Mouse (Mus musculus) erythroblast, adult 5-6 weeks (primary cell): ENCODE data around the gene Nwd2. TPM values are rescaled to one million over a fixed set of nuclear protein-coding genes. Genes with fewer than 3 reads are reported as not detected.

Experiments used
- ATAC-seq: replicated peaks from 2 replicates; pipeline ENCODE4 v1.8.0; 2016; ENCODE audit warnings: moderate number of reproducible peaks, mild to moderate bottlenecking, moderate TSS enrichment, inconsistent platforms; ENCODE audit not compliant: poor library complexity, low FRiP score, severe bottlenecking
- total RNA-seq, 2 experiments: library from RNA; stranded (forward) in 1 of 2; stranded (reverse) in 1 of 2; fragments of 150-400 nt in 1 of 2; fragments of 200-764, 138-1000 nt in 1 of 2; gene quantifications; 2 replicates each; pipeline versions ENCODE4 v1.2.3 to v1.2.4; 2015 to 2017; ENCODE audit warnings: low replicate concordance in 2 of 2

Nwd2 gene
- not detected in 2 replicates for total RNA-seq (2015; ENCODE audit: low replicate concordance)
- 0.42 TPM in 1 of 2 replicates, not detected in the other for total RNA-seq (2017; ENCODE audit: low replicate concordance)

DNA sequence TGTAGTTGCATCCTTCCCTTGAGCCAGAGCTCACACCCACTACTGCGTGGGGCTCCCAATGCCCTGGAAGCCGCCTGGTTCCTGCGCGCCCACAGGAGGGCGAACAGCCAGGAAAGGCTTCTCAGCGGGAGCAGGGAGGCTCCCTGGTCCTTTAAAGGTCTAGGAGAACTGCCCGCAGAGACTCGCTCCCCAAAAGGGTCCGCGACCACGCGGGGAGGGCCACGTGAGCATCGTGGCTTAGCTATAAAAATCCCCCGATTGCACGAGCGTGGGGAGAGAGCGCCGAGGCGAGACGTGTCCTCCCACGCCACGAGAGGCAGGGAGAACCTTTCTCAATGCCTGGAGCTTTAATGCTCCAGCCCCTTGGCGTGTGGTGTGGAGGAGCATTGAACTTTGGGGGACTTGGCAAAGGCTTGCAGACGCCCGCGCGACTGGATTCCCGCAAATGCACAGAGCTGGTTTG is at the start of gene Nwd2:
Gene Nwd2 (plus strand): TSS at position 33 of the 463 bp plus-strand sequence.
- no peak for ATAC-seq

DNA sequence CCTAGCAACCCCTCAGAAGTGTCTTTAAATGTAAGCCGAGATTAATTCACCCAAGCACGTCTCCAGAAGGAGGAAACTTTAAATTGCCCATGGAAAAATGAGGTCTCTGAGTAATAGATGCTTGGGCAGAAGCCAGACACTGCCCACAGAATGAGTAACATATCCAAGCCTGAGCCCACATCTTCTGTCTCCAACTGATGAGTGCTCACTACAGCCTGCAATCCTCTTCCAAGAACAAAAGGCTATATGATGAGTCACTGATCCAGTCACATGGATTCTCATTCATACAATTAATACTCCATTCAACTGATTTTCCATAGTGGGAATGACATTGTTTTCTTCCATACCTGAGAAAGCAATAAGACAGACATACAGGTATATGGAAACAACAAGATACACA is 41.5 kb upstream of the Nwd2 start:
- no peak for ATAC-seq

DNA sequence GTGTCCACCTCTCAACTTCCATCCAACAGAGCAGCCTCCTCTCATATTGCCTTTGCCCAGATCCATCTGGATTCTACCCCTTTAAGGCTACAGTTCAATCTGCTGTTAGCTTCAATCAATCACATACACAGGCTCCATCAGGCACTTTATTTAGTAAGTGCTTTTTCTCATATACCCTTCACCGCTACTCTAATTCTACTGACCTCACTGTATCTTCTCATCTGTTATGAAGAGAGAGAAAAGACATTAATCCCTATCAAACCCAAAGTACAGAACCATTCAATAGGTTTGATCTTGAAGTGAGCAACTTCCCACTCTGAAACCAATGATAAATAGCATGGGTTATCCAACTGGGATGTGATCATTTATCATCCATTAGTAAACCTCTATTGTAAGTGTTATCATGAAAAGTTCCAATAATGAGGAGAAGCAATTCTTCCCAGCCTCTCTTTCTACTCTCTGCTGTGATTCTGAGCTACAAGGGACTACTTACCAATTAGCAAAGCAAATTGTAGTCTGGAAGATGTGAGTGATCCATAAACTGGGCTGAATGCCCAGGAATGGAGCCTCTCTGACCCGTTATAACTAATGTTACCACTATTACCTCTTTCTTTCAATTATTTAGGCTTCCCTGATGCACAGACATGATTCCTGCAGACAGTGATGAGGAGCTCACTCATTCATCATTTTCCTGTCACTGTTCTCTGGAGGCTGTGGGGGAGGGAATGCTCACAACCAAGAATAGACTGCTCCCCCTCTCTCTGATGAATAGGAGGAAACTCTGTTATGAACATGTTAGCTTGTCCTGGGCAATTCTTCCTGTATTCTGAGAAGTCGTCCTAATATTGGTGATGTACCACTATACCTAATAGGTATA is 31.9 kb upstream of the Nwd2 start:
- ATAC-seq: no peak

DNA sequence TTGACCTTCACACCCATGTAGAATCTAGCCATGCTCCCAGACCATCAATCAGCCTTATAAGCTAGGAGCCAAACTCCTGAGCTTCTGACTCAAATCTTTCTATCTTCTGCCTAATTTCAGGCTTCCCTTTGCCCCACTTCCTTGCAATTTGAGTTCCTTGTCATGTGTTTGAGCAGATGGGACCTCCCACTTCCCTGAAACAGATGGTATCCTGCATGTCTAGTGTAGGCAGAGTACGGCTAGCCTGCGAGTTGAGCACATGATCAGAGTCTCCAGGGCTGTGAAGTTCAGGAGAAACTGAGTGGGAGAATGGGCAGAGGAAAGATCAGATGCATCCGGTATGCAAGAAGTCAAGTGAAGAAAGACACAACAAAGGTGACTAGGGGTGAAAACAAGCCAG is 24.8 kb upstream of the Nwd2 start:
- ATAC-seq: no peak

DNA sequence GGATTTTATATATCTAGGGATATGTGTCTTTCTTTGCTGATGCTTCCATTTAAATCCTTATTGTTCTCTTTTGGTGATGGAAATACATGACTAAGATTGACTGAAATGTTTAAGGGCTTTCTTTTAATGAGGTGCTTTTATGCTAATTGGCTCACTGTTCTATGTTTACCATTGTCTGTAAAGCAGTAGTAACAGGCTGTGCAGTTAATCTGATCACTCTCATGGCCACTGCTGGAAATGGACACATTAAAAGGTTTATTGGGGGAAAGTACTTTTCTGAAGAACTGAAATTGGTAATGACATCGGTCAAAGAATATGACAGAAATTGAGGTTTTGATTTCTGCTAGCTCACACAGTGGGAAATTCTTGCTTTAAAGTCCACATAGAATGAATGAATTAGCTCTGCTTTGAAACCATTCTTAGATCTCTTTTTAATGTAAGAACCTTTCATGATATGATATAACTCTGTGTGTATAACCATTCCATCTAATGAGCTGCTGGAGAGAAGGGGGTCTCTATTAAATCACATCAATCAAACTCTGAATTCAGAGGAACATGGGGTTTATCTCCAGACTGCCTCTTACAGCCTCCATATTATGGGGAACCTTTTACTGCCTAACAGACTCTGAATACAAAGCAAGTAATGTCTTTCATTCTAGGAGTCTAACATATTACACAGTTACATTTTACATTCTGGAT is 20.9 kb upstream of the Nwd2 start:
- ATAC-seq: no peak

DNA sequence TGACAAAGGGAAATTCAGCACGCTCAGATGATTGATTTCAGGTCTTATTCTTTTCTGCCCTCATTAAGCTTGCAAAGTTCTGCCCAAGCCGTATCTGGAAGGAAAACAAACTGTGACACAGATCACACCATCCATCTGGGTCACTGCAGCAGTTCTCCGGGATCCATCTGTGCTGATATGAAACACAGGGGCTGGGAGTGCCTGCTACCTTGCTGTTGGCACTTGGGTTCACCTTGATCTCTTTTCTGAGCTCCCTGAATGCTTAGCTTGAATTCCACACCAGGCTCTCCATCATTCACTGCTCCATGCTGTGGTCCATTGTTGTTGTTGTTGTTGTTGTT is 20.4 kb upstream of the Nwd2 start:
- no peak for ATAC-seq

DNA sequence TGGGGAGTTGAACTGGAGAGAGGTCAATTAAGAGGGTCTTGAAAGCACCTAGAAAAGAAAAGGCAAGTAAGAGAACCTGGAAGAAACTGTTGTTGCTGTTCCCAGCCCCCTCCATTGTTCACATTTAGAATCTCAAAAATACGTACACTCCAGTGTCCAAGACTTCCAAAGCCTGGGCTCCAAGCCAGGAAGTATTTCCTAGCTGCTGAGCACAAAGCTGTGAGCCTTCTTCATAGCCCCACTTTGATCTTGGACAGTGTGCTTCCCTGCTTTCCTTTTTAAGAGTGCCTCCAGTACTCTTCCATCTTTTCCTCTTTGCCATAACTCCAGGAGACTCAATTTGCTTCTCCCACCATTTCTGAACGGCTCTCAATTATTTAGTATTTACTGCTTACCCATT is 14.3 kb upstream of the Nwd2 start:
- ATAC-seq: no peak

DNA sequence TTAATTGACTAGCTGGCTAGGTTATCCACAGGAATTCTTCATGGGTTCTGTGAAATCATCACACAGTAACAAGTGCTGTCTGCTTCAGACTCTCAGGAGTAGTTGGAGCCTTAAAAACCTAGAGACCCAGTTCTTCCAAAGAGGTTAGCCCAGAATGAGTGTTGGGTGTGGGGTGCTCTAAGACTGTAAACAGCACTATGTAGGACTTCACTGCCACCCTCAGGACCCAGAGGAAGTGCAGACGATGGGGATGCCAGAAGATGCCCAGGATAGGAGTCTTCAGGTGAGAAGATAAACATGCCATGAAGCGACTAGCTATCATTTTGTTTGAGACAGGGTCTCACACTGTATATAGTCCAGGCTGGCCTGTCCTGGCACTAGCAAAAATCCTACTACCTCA is 715 bp upstream of the Nwd2 start:
- no peak for ATAC-seq

DNA sequence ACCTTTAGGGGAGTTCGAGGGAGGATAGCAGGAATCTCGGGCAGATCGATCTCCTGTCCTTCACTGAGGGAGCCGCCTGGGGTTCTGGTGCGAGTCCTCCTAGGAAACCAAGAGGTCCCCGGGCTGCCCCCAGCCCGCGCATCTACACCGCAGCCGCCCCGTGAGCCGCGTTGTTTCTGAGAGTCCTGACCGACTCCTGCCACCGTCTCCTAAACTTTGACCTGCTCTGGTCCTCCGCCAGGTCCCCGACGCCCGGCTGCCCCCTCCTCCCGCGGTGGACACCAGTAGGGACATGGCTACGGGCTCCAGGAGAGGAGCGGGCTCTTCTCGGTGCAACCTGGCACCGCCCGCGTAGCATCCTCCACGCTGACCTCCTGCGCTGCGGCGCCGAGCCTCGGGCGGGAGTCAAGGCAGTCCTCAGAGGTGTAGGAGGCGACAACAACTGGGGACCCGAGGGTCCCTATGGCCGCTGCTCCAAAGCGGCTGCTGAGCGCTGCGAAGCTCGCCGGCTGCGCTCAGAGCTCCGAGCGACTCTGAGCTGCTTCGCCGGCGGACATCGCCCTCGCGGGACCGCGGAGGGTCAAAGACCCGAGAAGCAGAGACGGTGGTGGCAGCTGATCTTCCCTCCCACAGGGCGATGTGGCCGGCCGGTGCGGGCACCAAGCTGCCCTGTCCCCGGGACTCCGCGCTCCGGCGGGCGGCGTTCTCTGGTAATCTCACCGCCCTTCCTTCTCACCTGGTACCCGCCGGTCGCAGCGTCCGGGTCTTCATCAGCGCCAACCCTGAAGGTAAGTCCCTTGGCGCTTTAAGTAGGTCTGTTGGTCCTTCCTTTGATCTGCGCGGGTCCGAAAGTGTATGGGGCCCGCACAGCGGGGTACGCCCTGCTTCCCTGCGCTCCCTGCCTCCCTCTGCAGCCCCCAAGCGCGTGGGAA is 897 bp downstream of the Nwd2 start:
- ATAC-seq: no peak

DNA sequence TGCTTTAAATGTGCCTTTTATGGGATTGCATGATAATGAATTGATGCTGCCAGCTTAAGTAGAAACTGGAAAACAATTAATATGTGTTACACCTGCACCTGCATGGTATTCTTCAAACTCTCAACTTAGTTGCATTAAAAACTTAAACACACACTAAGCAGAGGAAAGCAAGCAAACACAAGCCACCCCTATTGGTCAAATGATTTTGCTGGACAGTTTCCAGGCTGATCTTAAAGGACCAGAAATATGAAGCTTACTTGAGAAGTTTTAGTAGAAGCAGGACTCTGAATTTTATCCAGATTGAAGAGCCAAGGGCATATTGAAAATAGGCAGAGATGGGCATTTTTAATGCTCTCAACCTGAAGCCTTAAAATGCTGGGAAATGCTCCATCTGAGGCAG is 2.9 kb downstream of the Nwd2 start:
- no peak for ATAC-seq

DNA sequence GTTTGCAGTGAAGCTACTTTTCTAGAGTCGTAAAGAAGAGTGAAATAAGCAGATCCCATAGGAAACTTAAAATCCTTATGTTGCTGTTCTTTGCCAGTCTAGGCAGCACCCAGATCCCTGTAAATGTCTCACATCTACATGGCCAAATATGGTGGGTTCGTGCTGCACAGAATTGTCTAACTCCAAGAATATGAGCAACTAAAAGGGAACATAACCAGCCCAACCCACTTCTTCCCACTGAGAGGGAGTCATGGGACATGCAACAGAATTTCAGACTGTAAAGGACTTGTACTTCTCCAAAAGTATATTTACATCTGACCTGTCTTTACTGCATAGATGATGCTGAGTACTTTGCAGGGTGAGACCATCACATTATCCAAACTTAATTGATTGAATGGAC is 3.8 kb downstream of the Nwd2 start:
- no peak for ATAC-seq

DNA sequence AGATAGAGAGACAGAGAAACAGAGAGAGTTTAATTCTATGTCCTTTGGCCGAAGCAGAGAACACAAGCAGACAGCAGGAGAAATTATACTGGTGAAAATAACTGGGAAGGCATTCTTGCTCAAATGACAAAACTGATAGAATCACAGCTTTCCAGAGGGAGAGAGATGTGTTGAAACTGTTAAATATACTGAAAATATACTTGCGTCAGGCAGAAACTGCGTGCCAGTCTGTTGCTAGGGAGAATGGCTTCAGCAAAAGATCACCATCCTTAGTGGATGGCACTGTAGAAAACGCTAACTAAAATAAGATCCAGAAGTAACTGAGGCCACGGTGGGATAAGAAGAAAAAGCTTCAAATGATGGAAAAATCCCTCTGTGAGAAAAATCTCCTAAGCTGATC is 18.0 kb downstream of the Nwd2 start:
- no peak for ATAC-seq

DNA sequence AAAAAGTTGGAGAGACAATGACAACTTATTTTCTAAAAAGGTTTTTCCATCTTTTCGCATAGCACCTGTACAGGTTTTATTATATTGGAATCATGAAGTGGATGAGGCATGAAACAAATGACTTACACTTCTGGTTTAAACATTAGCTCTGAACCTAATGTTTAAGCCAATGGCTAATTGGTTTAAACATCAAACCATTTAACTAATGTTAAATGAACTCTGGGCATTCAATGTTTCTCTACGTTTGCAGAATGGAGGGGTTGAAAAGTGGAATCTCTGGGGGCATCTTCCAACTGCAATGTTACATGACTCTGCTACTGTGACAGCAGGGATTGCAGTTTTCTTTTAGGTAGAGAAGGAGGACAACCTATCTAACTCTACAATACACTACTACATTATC is 27.0 kb downstream of the Nwd2 start:
- ATAC-seq: no peak

DNA sequence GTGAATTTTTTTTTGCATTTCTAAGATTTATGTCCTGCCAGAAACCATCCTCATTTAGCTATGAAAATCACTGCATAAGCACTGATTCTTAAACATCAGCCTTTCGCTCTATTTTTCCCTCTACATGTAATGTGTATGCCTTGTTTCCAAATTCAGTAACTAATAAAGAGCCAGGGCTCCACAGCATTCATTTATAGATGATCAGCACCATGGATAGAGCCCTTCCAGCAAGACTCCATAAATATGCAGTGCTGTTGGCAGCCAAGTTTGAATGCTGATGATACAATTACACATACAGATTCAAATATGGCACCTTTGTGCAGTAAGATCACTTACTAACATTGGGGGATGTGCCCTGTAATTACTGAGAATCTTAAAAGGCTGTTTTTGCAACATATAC is 40.2 kb downstream of the Nwd2 start:
- ATAC-seq: no peak

DNA sequence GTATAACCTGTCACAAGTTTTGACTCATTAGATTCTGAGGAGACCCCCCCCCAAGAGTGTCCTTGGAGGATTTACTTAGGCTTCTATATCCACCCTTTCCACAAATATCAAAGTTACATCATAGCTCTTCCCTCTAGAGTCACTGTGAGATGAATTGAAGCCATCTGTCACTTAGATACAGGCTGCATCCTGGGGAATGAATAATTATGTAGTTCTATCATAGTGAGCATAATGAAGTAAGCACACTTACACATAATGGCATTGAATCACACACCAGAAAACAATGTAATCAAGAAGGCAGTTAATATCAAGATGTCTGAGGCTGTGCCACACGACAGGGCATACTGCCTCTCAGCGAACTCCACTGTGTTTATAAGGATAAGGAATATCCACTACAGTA is 47.9 kb downstream of the Nwd2 start:
- ATAC-seq: no peak

DNA sequence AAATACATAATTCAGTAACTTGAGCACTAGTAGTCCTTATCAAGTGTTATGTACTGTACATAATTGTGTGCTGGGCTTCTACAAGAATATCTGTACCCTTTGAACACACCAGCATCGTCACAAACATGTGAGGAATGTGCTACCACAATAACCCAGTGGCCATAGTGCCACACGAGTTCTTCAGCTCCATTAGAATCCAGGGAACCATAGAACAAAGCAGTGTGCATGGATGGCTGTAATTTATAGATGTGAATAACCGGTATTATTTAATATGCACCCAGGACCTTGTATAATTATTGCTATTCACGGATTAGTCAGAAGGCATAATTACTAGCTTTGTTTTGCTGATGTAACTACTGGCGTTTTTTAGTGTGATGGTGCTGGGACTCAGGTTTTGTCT is 48.3 kb downstream of the Nwd2 start:
- ATAC-seq: no peak

DNA sequence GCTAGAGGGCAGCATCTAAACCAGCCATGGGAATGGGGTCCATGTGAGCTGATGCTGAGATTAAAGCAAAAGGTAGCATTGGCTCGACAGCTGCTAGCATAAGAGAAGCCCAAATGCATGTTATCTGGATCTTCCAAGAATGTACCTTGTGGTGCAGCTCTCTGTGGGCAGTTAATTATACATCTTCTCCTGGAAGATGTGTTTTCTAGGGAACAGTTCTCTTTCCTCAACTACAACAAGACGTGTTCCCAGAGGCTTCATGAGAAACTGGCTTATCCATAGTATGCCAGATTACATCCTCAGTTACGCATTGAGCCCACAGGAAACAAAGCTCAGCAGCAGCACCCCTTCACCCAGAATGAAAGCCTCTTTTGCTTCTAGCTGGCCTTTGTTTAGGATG is 80.1 kb downstream of the Nwd2 start:
- no peak for ATAC-seq

DNA sequence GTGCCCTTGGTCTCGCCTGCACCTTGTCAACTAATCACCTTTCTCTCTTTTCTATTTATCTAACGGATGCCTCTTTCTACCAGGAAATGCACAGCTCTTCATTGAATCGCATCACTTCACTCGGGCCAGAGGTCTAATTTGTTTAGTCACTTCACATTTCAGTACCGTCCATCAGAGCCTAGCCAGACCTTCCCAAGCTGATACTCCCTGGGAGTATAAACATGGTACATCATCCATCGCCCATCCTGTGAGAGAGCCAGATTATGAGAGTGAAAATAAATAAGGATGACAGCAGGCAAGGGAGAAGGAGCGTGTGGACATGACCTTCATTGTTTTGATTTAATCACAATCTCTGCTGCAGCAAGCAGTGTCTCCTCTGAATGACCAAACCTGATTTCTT is 86.6 kb downstream of the Nwd2 start:
- no peak for ATAC-seq

DNA sequence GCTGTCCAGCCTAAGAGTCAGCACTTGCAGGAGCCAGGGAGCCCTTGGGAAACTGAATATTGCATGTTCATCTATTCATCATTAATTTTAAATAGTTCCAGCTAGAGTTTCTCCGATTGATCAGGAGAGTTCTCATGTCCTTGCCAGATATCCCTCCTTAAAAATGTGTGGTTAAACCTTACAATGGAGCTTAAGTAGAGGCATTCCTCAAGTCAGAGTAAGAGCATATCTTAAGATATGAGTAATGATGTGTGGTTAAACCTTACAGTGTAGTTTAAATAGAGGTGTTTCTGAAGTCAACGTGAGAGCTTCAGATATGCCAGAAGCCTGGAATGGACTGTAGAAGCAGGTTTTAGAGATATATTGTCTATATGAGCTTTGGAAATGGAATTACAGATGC is 94.5 kb downstream of the Nwd2 start:
- no peak for ATAC-seq

DNA sequence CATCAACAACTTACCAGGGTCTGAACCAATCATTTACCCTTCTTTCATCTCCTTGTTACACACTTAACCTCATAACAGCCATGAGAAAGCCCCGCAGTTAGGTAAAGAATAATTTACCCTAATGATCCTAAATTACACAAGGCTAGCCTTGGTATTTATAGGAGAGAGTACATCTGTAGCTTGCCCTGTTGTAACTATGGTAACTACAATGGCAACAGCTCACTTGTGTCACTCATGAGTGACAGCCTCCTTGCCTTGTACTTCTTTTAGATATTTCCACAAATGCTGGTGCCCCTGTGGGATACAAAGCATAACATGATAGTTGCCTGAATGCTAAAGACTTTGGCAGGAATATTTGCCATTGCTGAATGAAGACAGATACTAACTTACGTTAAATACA is 99.4 kb downstream of the Nwd2 start:
- no peak for ATAC-seq
